Mouse (Mus musculus) left cerebral cortex, adult 8-10 months (tissue): ENCODE data around the gene Tmem89. TPM values are rescaled to one million over a fixed set of nuclear protein-coding genes. Genes with fewer than 3 reads are reported as not detected.
A peak's percentile ranks its signal among the peaks of the same experiment; 100 is the strongest.

Experiments used
- DNase-seq, 2 experiments: peaks; one replicate each; pipeline ENCODE4 v3.0.0; 2022; ENCODE audit warnings: low spot score in 2 of 2
- total RNA-seq, 4 experiments: library from RNA; stranded (reverse); gene quantifications; 2 replicates each; pipeline ENCODE4 v1.2.4; 2022

The Tmem89 gene
- under 1 TPM in 2 of 4 experiments, not detected in 2; 0.37 to 0.61 TPM for total RNA-seq

- peak; percentile 15 to 73 for DNase-seq
Observed at GRCm38 (mm10) chr9:108914491-108914890, at the start of gene Tmem89. Tmem89 (plus strand) TSS chr9:108914619.

GRCm38 (mm10) chr9:108912308-108912707, 2.1 kb upstream of the Tmem89 start:
- DNase-seq: no peak

GRCm38 (mm10) chr9:108913161-108913560, 1.3 kb upstream of the Tmem89 start:
- no peak for DNase-seq

- DNase-seq: no peak
Observed at GRCm38 (mm10) chr9:108913621-108914020, 798 bp upstream of the Tmem89 start.

GRCm38 (mm10) chr9:108925897-108926296, 11.5 kb downstream of the Tmem89 start:
- no peak for DNase-seq

GRCm38 (mm10) chr9:108928424-108928823, 14.0 kb downstream of the Tmem89 start:
- no peak for DNase-seq

GRCm38 (mm10) chr9:108935991-108936390, 21.6 kb downstream of the Tmem89 start:
- no peak for DNase-seq

GRCm38 (mm10) chr9:108936418-108937364, 22.3 kb downstream of the Tmem89 start, which contains the start of gene Uqcrc1:
Uqcrc1 (plus strand) TSS chr9:108936633.
- peak; percentile 89 for DNase-seq

GRCm38 (mm10) chr9:108945111-108945510, 30.7 kb downstream of the Tmem89 start:
- DNase-seq: no peak

GRCm38 (mm10) chr9:108945608-108946007, 31.2 kb downstream of the Tmem89 start:
- DNase-seq: no peak

GRCm38 (mm10) chr9:108949231-108949966, 35.0 kb downstream of the Tmem89 start:
- DNase-seq: no peak

- no peak for DNase-seq
Observed at GRCm38 (mm10) chr9:108949967-108950728, 35.7 kb downstream of the Tmem89 start.

GRCm38 (mm10) chr9:108953081-108953636, 38.7 kb downstream of the Tmem89 start, which contains the start of gene Col7a1:
Col7a1 (plus strand) TSS chr9:108953586.
- no peak for DNase-seq

GRCm38 (mm10) chr9:108955241-108955640, 40.8 kb downstream of the Tmem89 start:
- DNase-seq: no peak

- no peak for DNase-seq
Observed at GRCm38 (mm10) chr9:108955846-108956245, 41.4 kb downstream of the Tmem89 start.

GRCm38 (mm10) chr9:108963577-108963976, 49.2 kb downstream of the Tmem89 start:
- DNase-seq: no peak

- no peak for DNase-seq
Observed at GRCm38 (mm10) chr9:108964338-108964737, 49.9 kb downstream of the Tmem89 start.
